Mouse (Mus musculus) ES-Bruce4 (cell line): ENCODE results near the gene Atg4d. TPM values are rescaled to one million over a fixed set of nuclear protein-coding genes. Genes with fewer than 3 reads are reported as not detected.
A peak's percentile ranks its signal among the peaks of the same experiment; 100 is the strongest.

Experiments
- H3K27ac ChIP-seq: 2 replicates; pipeline ENCODE4 v1.5.1; 2012; ENCODE audit warnings: low read length, inconsistent platforms; ENCODE audit not compliant: insufficient read depth
- H3K27me3 ChIP-seq: 2 replicates; pipeline ENCODE4 v1.6.1; 2012; ENCODE audit warnings: mild to moderate bottlenecking, low read length, inconsistent platforms; ENCODE audit not compliant: control insufficient read depth, poor library complexity, insufficient read depth, severe bottlenecking
- H3K36me3 ChIP-seq: 2 replicates; pipeline ENCODE4 v1.6.1; 2012; ENCODE audit warnings: inconsistent platforms, mild to moderate bottlenecking, low read length, moderate library complexity; ENCODE audit not compliant: control insufficient read depth, poor library complexity, insufficient read depth, severe bottlenecking
- H3K4me1 ChIP-seq: one replicate; pipeline ENCODE4 v1.8.1; 2011; ENCODE audit warnings: low read length; ENCODE audit not compliant: control insufficient read depth, insufficient read depth
- H3K4me3 ChIP-seq: 2 replicates; pipeline ENCODE4 v1.5.1; 2011; ENCODE audit warnings: low read depth, mild to moderate bottlenecking, low read length
- H3K9ac ChIP-seq: 2 replicates; pipeline ENCODE4 v1.6.1; 2012; ENCODE audit warnings: low read depth, mild to moderate bottlenecking, inconsistent platforms; ENCODE audit not compliant: poor library complexity, severe bottlenecking
- H3K9me3 ChIP-seq: replicated peaks from 2 replicates; pipeline ENCODE4 v1.6.1; 2012; ENCODE audit warnings: mild to moderate bottlenecking, low read length, inconsistent platforms; ENCODE audit not compliant: control insufficient read depth, poor library complexity, insufficient read depth, severe bottlenecking
- CTCF ChIP-seq: IDR thresholded peaks from one replicate; pipeline ENCODE4 v1.8.1; 2011; ENCODE audit warnings: low read depth, low read length
- EP300 ChIP-seq: IDR thresholded peaks from 2 replicates; pipeline ENCODE4 v1.6.1; 2011; ENCODE audit warnings: low read depth, low read length; ENCODE audit not compliant: insufficient read depth
- POLR2A ChIP-seq: IDR thresholded peaks from one replicate; pipeline ENCODE4 v1.8.1; 2011; ENCODE audit warnings: low read length; ENCODE audit not compliant: insufficient read depth
- polyA plus RNA-seq: library from polyadenylated mRNA; stranded (reverse); fragments of >200 nt; gene quantifications from 2 replicates; pipeline ENCODE4 v1.2.4, GENCODE M21; 2011; ENCODE audit warnings: low read depth; ENCODE audit not compliant: missing spikeins, insufficient read depth, insufficient read length

Atg4d gene
- polyA plus RNA-seq, 1 experiment, result 18.8 TPM

DNA sequence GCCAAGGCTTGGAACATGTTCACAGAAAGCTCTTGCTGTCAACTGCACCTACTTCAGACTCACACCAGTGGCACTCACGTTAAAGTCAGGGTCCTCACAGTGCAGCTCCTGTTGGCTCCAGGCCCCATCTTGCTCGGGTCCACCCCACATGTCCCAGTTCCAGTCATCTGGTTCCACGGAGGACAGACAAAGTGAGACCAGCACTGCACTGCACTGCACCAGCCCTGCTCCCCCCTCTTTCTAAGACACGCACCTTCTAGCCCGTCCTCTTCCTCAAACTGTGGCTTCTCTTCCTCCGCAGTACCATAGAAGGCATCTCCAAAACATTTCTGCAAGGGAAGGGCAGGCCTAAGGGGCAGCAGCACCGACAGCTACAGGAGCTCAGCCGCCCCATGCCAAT lies 11.2 kb downstream of the Atg4d start:
- TF ChIP-seq POLR2A (no peak), EP300 (no peak), CTCF (no peak)
- H3K27me3 ChIP-seq, result no peaks in the 10 kb centered on the region
- no peak overlapping the region for H3K9ac ChIP-seq
- H3K27ac ChIP-seq, result no peak overlapping the region
- peaks cover 42% of the 10 kb centered on the region for H3K36me3 ChIP-seq
- no peaks in the 10 kb centered on the region for H3K4me1 ChIP-seq
- H3K4me3 ChIP-seq, result no peak overlapping the region
- H3K9me3 ChIP-seq, result no peaks in the 10 kb centered on the region

DNA sequence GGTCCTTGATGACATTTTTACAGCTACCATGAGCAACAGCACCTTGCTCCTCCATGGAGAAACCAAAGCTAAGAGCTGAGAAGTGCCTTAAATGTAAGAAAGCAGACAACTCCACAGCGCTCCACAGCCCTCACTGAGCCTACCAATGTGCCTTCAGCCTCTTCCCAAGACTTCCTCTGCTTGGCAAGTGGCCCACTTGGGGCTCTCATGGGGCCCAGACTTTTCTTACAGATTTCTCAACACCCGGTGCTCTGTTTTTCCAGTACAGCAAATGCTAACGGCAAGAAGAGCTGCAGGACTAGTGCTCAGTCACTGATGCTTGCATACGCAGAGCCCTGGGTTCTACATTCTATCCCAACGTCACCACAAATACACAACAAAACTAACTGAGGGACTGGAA lies 12.7 kb downstream of the Atg4d start:
- Histone ChIP-seq H3K36me3 (peaks cover 49% of the 10 kb centered on the region), H3K4me3 (no peak overlapping the region), H3K9ac (no peak overlapping the region), H3K9me3 (no peaks in the 10 kb centered on the region), H3K27me3 (no peaks in the 10 kb centered on the region), H3K27ac (no peak overlapping the region), H3K4me1 (no peaks in the 10 kb centered on the region)
- TF ChIP-seq EP300 (no peak), POLR2A (no peak), CTCF (no peak)

DNA sequence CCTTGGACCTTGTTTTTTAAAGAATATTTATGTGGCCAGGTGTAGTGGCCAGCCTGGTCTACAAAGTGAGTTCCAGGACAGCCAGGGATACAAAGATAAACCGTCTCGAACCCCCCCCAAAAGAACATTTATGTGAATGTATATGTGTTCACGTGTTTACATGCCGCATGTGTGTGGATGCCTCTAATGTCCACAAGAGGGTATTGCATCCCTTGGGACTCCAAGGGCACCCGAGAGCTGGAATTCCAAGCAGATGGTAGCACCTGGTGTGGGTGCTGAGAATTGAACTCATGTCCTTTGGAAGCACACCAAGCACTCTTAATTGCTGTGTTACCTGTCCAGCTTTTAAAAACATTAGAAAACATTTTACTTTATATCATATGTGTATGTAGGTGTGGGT lies 18.5 kb downstream of the Atg4d start:
- Histone ChIP-seq H3K9ac (no peak overlapping the region), H3K27ac (no peak overlapping the region), H3K4me1 (no peaks in the 10 kb centered on the region), H3K36me3 (peaks cover 52% of the 10 kb centered on the region), H3K27me3 (no peaks in the 10 kb centered on the region), H3K9me3 (no peaks in the 10 kb centered on the region), H3K4me3 (no peak overlapping the region)
- TF ChIP-seq EP300 (no peak), CTCF (peak; percentile 8), POLR2A (no peak)

DNA sequence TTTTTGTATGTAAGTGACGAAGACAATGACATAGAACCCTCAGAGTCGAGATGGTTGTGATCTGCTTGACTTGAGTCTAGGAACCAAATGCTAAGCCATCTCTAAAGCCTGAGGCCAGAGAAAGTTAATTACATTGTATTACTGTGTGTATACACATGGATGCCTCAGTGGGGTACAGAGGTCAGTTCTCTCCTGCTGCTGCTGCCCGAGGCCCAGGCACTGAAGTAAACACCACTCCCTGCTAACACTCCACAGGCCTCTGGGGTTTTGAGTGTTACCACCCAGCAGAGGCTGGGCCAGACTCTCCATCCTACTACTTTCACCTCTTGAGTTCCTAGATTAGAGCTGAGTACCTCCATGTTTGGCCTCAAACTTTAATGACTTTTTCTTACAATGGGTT lies 18.9 kb downstream of the Atg4d start:
- no peaks in the 10 kb centered on the region for H3K9me3 ChIP-seq
- TF ChIP-seq CTCF (no peak), EP300 (no peak), POLR2A (no peak)
- no peaks in the 10 kb centered on the region for H3K4me1 ChIP-seq
- no peaks in the 10 kb centered on the region for H3K27me3 ChIP-seq
- H3K36me3 ChIP-seq, result peaks cover 52% of the 10 kb centered on the region
- no peak overlapping the region for H3K27ac ChIP-seq
- no peak overlapping the region for H3K9ac ChIP-seq
- no peak overlapping the region for H3K4me3 ChIP-seq

DNA sequence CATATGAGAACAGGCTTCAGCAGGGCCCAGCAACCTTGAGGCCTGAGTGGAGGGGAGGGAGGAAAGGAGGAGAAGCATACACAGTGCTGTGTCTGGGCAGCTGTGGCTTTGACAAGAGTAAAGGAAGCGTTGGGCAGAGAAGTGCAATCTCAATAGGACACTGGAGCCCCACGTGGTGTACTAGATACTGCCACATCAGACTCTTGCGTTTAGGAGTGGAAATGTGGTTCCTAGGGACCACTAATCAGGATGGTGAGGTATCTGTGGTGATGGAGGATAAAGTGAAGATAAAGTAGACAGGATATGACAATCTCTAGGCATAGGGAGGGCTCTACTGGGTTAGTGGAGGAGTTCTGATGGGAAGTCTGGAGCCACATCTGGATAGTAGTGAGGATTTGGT lies 21.7 kb downstream of the Atg4d start:
- H3K27ac ChIP-seq, result no peak overlapping the region
- H3K36me3 ChIP-seq, result peaks cover 36% of the 10 kb centered on the region
- no peaks in the 10 kb centered on the region for H3K27me3 ChIP-seq
- 0 out of 2 replicates have a peak overlapping the region, but pooled peaks have one; percentile 15 for H3K4me3 ChIP-seq
- no peak for TF ChIP-seq EP300
- TF ChIP-seq CTCF, result no peak
- no peak for TF ChIP-seq POLR2A
- H3K4me1 ChIP-seq, result no peaks in the 10 kb centered on the region
- H3K9me3 ChIP-seq, result no peaks in the 10 kb centered on the region
- peak overlapping the region; percentile 67 for H3K9ac ChIP-seq

DNA sequence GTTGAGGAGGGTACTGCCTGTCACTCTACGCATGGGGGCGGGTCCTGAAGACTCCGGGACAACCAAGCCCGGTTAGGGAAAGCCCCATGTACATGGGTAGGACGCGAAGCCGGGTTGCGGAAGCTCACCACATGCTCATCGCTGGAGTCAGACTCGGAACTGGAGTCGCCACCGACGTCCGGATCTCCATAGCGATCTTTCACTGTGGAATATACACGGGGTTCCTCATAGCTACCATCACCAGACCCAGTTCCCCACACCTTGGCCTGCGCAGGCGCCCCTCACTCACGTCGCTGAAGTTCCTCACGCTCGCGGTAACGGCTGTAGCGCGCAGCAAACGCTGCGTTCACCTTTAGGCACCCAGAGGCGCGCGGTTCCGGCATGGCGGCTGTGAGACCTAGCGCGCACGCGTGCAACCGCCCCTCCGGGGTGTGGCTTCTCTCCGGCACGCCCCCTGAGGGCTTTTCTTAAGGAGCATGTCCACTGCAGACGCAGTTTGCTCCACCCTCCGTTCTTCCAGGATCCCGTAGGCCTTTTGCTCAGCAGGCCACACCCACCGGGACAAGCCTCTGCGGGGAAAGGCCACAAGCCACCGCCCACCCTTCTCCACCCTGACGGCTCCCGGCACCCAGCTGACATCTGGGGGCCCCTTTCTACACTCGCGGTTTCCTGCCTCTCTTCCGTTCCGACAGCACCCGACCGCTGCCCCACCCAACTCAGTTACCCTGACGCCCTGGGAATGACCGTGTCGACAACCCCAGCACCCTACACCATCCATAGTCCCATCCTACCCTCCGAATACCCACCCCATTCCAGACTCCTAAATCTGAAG lies 22.7 kb downstream of the Atg4d start, which contains the start of gene Kri1:
TSS of gene Kri1 (minus strand) at position 399 of the 832 bp plus-strand sequence.
- Histone ChIP-seq H3K9me3 (no peaks in the 10 kb centered on the region), H3K36me3 (peaks cover 27% of the 10 kb centered on the region), H3K4me3 (peak within 1 kb of the TSS; percentile 97), H3K27me3 (no peaks in the 10 kb centered on the region), H3K4me1 (no peaks in the 10 kb centered on the region), H3K9ac (peak within 1 kb of the TSS; percentile 67), H3K27ac (peak within 1 kb of the TSS; percentile 20; the same call in 1 of the 2 replicates)
- TF ChIP-seq POLR2A (peak; percentile 68), CTCF (no peak), EP300 (peak; percentile 62; the same call in 1 of the 2 replicates)
